Mouse (Mus musculus) CH12.LX (cell line): Measurements from ENCODE around the gene Gcnt1. TPM values are rescaled to one million over a fixed set of nuclear protein-coding genes. Genes with fewer than 3 reads are reported as not detected.

Experiments
- DNase-seq: peaks from one replicate; pipeline ENCODE4 v3.0.0-alpha.2; 2013; ENCODE audit errors: extremely low read depth
- H3K27ac ChIP-seq: 2 replicates; pipeline ENCODE4 v1.5.1; 2012; ENCODE audit warnings: low read depth, mild to moderate bottlenecking, control low read depth, moderate library complexity; ENCODE audit not compliant: insufficient read depth
- H3K27me3 ChIP-seq: replicated peaks from 2 replicates; pipeline ENCODE3; 2012; ENCODE audit warnings: inconsistent platforms
- H3K36me3 ChIP-seq, 2 experiments: replicated peaks in 1 of 2; 2 replicates each; pipeline versions ENCODE3 to v1.6.1; 2012; ENCODE audit warnings: inconsistent platforms in 1 of 2, low read length in 1 of 2, mild to moderate bottlenecking in 1 of 2, mixed read lengths in 1 of 2, moderate library complexity in 1 of 2; ENCODE audit not compliant: control insufficient read depth in 1 of 2, insufficient read depth in 1 of 2
- H3K4me1 ChIP-seq, 2 experiments: 2 replicates each; pipeline ENCODE4 v1.6.1; 2012; ENCODE audit warnings: inconsistent platforms in 1 of 2, moderate library complexity in 1 of 2; ENCODE audit not compliant: insufficient read depth in 2 of 2, control insufficient read depth in 1 of 2
- H3K4me2 ChIP-seq: 2 replicates; pipeline ENCODE4 v1.6.1; 2012; ENCODE audit warnings: low read depth, mild to moderate bottlenecking, control low read depth; ENCODE audit not compliant: poor library complexity, insufficient read depth, severe bottlenecking
- H3K4me3 ChIP-seq, 3 experiments: fragments of 150-350 bp in 1 of 3; sonication (generic) in 1 of 3; replicated peaks in 1 of 3; 2 replicates each; pipeline versions ENCODE3 to v1.5.1; 2011 to 2012; ENCODE audit warnings: low read depth in 2 of 3, low read length in 2 of 3, mild to moderate bottlenecking in 2 of 3, moderate library complexity in 2 of 3, control low read depth in 1 of 3, improper control_type of control experiment in 1 of 3, inconsistent platforms in 1 of 3, mixed read lengths in 1 of 3; ENCODE audit not compliant: poor library complexity in 1 of 3
- H3K79me2 ChIP-seq: replicated peaks from 2 replicates; pipeline ENCODE4 v1.6.1; 2012; ENCODE audit warnings: mild to moderate bottlenecking, moderate library complexity; ENCODE audit not compliant: control insufficient read depth, poor library complexity, insufficient read depth, severe bottlenecking; ENCODE audit errors: extremely low read depth
- H3K9ac ChIP-seq: 2 replicates; pipeline ENCODE4 v1.6.1; 2012; ENCODE audit warnings: low read depth, mild to moderate bottlenecking, control low read depth, moderate library complexity; ENCODE audit not compliant: insufficient read depth
- H3K9me3 ChIP-seq: replicated peaks from 2 replicates; pipeline ENCODE3; 2012; ENCODE audit warnings: low read length, inconsistent platforms, mixed read lengths
- BHLHE40 ChIP-seq: IDR thresholded peaks from 2 replicates; pipeline ENCODE4 v1.6.1; 2011; ENCODE audit warnings: mild to moderate bottlenecking, low read depth, low read length, improper control_type of control experiment
- CTCF ChIP-seq, 2 experiments: IDR thresholded peaks in 1 of 2; conservative IDR thresholded peaks in 1 of 2; 2 replicates each; pipeline ENCODE4 v1.5.1; 2011 to 2012; ENCODE audit warnings: low read depth in 2 of 2, low read length in 2 of 2, improper control_type of control experiment in 1 of 2, inconsistent platforms in 1 of 2, mild to moderate bottlenecking in 1 of 2, moderate library complexity in 1 of 2
- E2F4 ChIP-seq: IDR thresholded peaks from 2 replicates; pipeline ENCODE4 v1.6.1; 2011; ENCODE audit warnings: low read depth, low read length, improper control_type of control experiment; ENCODE audit not compliant: insufficient replicate concordance
- EP300 ChIP-seq: IDR thresholded peaks from 2 replicates; pipeline ENCODE4 v1.6.1; 2011; ENCODE audit warnings: low read length, improper control_type of control experiment
- HCFC1 ChIP-seq: IDR thresholded peaks from 2 replicates; pipeline ENCODE4 v1.6.1; 2012; ENCODE audit warnings: low read depth, mild to moderate bottlenecking, inconsistent platforms, low read length, improper control_type of control experiment
- IRF4 ChIP-seq: IDR thresholded peaks from 2 replicates; pipeline ENCODE4 v1.6.1; 2014; ENCODE audit warnings: low read depth, mild to moderate bottlenecking, inconsistent platforms, low read length, improper control_type of control experiment
- JUND ChIP-seq: conservative IDR thresholded peaks from 2 replicates; pipeline ENCODE4 v1.6.1; 2011; ENCODE audit warnings: low read depth, low read length, improper control_type of control experiment
- KAT2A ChIP-seq: IDR thresholded peaks from 2 replicates; pipeline ENCODE4 v1.6.1; 2012; ENCODE audit warnings: low read length, improper control_type of control experiment, inconsistent platforms; ENCODE audit not compliant: insufficient replicate concordance
- MAFK ChIP-seq: IDR thresholded peaks from 2 replicates; pipeline ENCODE4 v1.6.1; 2011; ENCODE audit warnings: low read length, improper control_type of control experiment; ENCODE audit not compliant: insufficient replicate concordance
- MAX ChIP-seq: IDR thresholded peaks from 2 replicates; pipeline ENCODE4 v1.6.1; 2011; ENCODE audit warnings: low read length, improper control_type of control experiment
- MEF2A ChIP-seq: IDR thresholded peaks from 2 replicates; pipeline ENCODE4 v1.6.1; 2014; ENCODE audit warnings: low read depth, mild to moderate bottlenecking, inconsistent platforms, low read length, improper control_type of control experiment, borderline replicate concordance
- MXI1 ChIP-seq: IDR thresholded peaks from 2 replicates; pipeline ENCODE4 v1.6.1; 2011; ENCODE audit warnings: mild to moderate bottlenecking, low read depth, low read length, improper control_type of control experiment
- POLR2AphosphoS2 ChIP-seq: IDR thresholded peaks from 2 replicates; pipeline ENCODE4 v1.6.1; 2011; ENCODE audit warnings: low read depth, low read length, improper control_type of control experiment
- SIN3A ChIP-seq: IDR thresholded peaks from 2 replicates; pipeline ENCODE4 v1.6.1; 2012; ENCODE audit warnings: low read length, improper control_type of control experiment, inconsistent platforms
- SMC3 ChIP-seq: IDR thresholded peaks from 2 replicates; pipeline ENCODE4 v1.6.1; 2011; ENCODE audit warnings: low read depth, low read length, improper control_type of control experiment
- TBP ChIP-seq: conservative IDR thresholded peaks from 2 replicates; pipeline ENCODE4 v1.6.1; 2011; ENCODE audit warnings: low read depth, low read length, improper control_type of control experiment
- UBTF ChIP-seq: IDR thresholded peaks from 2 replicates; pipeline ENCODE4 v1.6.1; 2012; ENCODE audit warnings: low read depth, mild to moderate bottlenecking, inconsistent platforms, low read length, improper control_type of control experiment, moderate library complexity
- USF1 ChIP-seq: IDR thresholded peaks from 2 replicates; pipeline ENCODE4 v1.6.1; 2014; ENCODE audit warnings: low read depth, mild to moderate bottlenecking, inconsistent platforms, low read length, improper control_type of control experiment
- USF2 ChIP-seq: conservative IDR thresholded peaks from 2 replicates; pipeline ENCODE4 v1.6.1; 2011; ENCODE audit warnings: low read depth, low read length, improper control_type of control experiment
- ZKSCAN1 ChIP-seq: IDR thresholded peaks from 2 replicates; pipeline ENCODE4 v1.6.1; 2012; ENCODE audit warnings: low read depth, inconsistent platforms, low read length, improper control_type of control experiment, borderline replicate concordance
- ZMIZ1 ChIP-seq: IDR thresholded peaks from 2 replicates; pipeline ENCODE4 v1.6.1; 2012; ENCODE audit warnings: low read depth, mild to moderate bottlenecking, inconsistent platforms, low read length, improper control_type of control experiment
- ZNF384 ChIP-seq: IDR thresholded peaks from 2 replicates; pipeline ENCODE4 v1.6.1; 2012; ENCODE audit warnings: low read depth, low read length, improper control_type of control experiment, inconsistent platforms
- dilution Hi-C: fragments of 300-500 bp; cut with MboI; formaldehyde crosslinking; loops from 2 replicates; pipeline ENCODE4 v1.14.3; 2020; ENCODE audit warnings: low sequenced_read_pairs; ENCODE audit not compliant: extremely low pct_unique_long_range_greater_than_20kb, extremely low pct_ligation_motif_present
- in situ Hi-C: fragments of 300-500 bp; cut with MboI; formaldehyde crosslinking; loops from 3 replicates; pipeline ENCODE4 v1.14.3; 2019; ENCODE audit warnings: low sequenced_read_pairs, low pct_ligation_motif_present, low pct_unique_long_range_greater_than_20kb, mixed read lengths
- polyA plus RNA-seq: library from polyadenylated mRNA; unstranded; fragments of >175 nt; gene quantifications from 2 replicates; pipeline ENCODE4 v1.2.1, GENCODE M21; 2012; ENCODE audit warnings: low read depth; ENCODE audit not compliant: insufficient read length
- total RNA-seq, 2 experiments: library from RNA; depleted of rRNA; stranded (reverse); fragments of 300-350 nt in 1 of 2; fragments of >200 nt in 1 of 2; gene quantifications; 2 replicates each; pipeline ENCODE4 v1.2.3; 2012 to 2014

Gcnt1 gene
- total and polyA plus RNA-seq, 3 experiments: 4.2 to 7.6 (median 6.6) TPM

GRCm38 (mm10) chr19:17295211-17295766 lies 77.4 kb downstream of the Gcnt1 start:
- Histone ChIP-seq H3K27me3 (no peaks in the 10 kb centered on the region), H3K4me3 (no peak overlapping the region), H3K79me2 (no peaks in the 10 kb centered on the region), H3K9ac (no peak overlapping the region), H3K36me3 (no peaks in the 10 kb centered on the region), H3K4me1 (peaks cover 6 to 12% of the 10 kb centered on the region in 2 experiments; a peak in 3 of 4 replicates), H3K27ac (no peak overlapping the region), H3K4me2 (no peak overlapping the region), H3K9me3 (no peaks in the 10 kb centered on the region)
- in situ Hi-C loops: no loop called here
- dilution Hi-C loops: no loop called here
- TF ChIP-seq USF2: no peak
- no peak for TF ChIP-seq E2F4
- TF ChIP-seq IRF4: no peak
- TF ChIP-seq JUND: no peak
- TF ChIP-seq MAX: no peak
- no peak for TF ChIP-seq SIN3A
- TF ChIP-seq SMC3: 0 out of 2 replicates have a peak, but pooled peaks have one; percentile 5
- no peak for TF ChIP-seq CTCF (conservative IDR thresholded peaks at IDR 0.05 in 1 of 2, IDR thresholded peaks at IDR 0.05 in 1 of 2; ENCODE audit: low read depth in 2 of 2, low read length in 2 of 2)
- no peak for TF ChIP-seq USF1
- peak; percentile 90 for TF ChIP-seq ZKSCAN1
- TF ChIP-seq EP300: peak; percentile 40; the same call in 1 of the 2 replicates
- TF ChIP-seq MAFK: no peak
- no peak for TF ChIP-seq UBTF
- no peak for TF ChIP-seq ZMIZ1
- no peak for TF ChIP-seq BHLHE40
- no peak for DNase-seq

- Histone ChIP-seq H3K27me3 (no peaks in the 10 kb centered on the region), H3K27ac (no peak overlapping the region), H3K36me3 (no peaks in the 10 kb centered on the region), H3K9me3 (no peaks in the 10 kb centered on the region), H3K9ac (no peak overlapping the region)
- in situ Hi-C loops: no loop called here
- DNase-seq: no peak
- no peak for TF ChIP-seq KAT2A
- TF ChIP-seq MXI1: no peak
- TF ChIP-seq USF1: no peak
- TF ChIP-seq POLR2AphosphoS2: no peak
- TF ChIP-seq MEF2A: no peak
- no peak for TF ChIP-seq E2F4
- no peak for TF ChIP-seq ZNF384
- TF ChIP-seq TBP: no peak
- TF ChIP-seq HCFC1: no peak
- TF ChIP-seq, all 38 proteins: peak for 0
- H3K4me2 ChIP-seq: no peak overlapping the region
- H3K79me2 ChIP-seq: no peaks in the 10 kb centered on the region
- peaks cover 6 to 12% of the 10 kb centered on the region in 2 experiments; a peak in 3 of 4 replicates for H3K4me1 ChIP-seq
- no peak overlapping the region for H3K4me3 ChIP-seq
- dilution Hi-C loops: no loop called here
These were observed 78.5 kb downstream of the Gcnt1 start for GRCm38 (mm10) chr19:17294136-17294535.
